Mouse (Mus musculus) forebrain, embryonic 16.5 days (tissue): ENCODE measurements around the gene Slc22a18. TPM values are rescaled to one million over a fixed set of nuclear protein-coding genes. Genes with fewer than 3 reads are reported as not detected.
"Not testable (repeated sequence)": the region's sequence is repeated elsewhere in the genome, so short reads cannot be mapped to it uniquely, and the experiment has no call there.

Experiments used
- ATAC-seq: fragments of 200-750 bp; cut with Nextera tagmentation; 2 replicates; pipeline ENCODE4 v1.8.0; 2017; ENCODE audit warnings: mild to moderate bottlenecking, moderate library complexity
- H3K27ac ChIP-seq: fragments of 300-500 bp; sonication (generic); 2 replicates; pipeline ENCODE4 v1.5.1; 2014; ENCODE audit warnings: low read length, control low read depth
- H3K27me3 ChIP-seq: fragments of 300-500 bp; sonication (generic); replicated peaks from 2 replicates; pipeline ENCODE4 v1.6.1; 2014; ENCODE audit warnings: low read length; ENCODE audit not compliant: control insufficient read depth, insufficient read depth
- H3K36me3 ChIP-seq: fragments of 300-500 bp; sonication (generic); 2 replicates; pipeline ENCODE4 v1.6.1; 2014; ENCODE audit not compliant: control insufficient read depth, insufficient read depth
- H3K4me1 ChIP-seq: fragments of 300-500 bp; sonication (generic); replicated peaks from 2 replicates; pipeline ENCODE4 v1.6.1; 2014; ENCODE audit warnings: low read length; ENCODE audit not compliant: control insufficient read depth, insufficient read depth
- H3K4me2 ChIP-seq: fragments of 300-500 bp; sonication (generic); 2 replicates; pipeline ENCODE4 v1.6.1; 2014; ENCODE audit warnings: mild to moderate bottlenecking, low read length, control low read depth
- H3K4me3 ChIP-seq: fragments of 300-500 bp; sonication (generic); replicated peaks from 2 replicates; pipeline ENCODE4 v1.5.1; 2014; ENCODE audit warnings: mild to moderate bottlenecking, low read length, control low read depth
- H3K9ac ChIP-seq: fragments of 300-500 bp; sonication (generic); replicated peaks from 2 replicates; pipeline ENCODE4 v1.6.1; 2014; ENCODE audit warnings: low read depth, low read length, control low read depth
- H3K9me3 ChIP-seq: fragments of 300-500 bp; sonication (generic); 2 replicates; pipeline ENCODE4 v1.6.1; 2016; ENCODE audit warnings: low read length; ENCODE audit not compliant: control insufficient read depth
- WGBS: fragments of 180-500 bp; shearing (Covaris S2); extraction: QIAGEN DNeasy Blood & Tissue Kit; methylation state at CpG from one replicate; pipeline ENCODE4 v1.1.7; 2014; 5-methylcytosine and 5-hydroxymethylcytosine counted together
- polyA plus RNA-seq: library from polyadenylated mRNA; unstranded; fragments of >200 nt; fragmentation: Nextera tagmentation; extraction: Ambion mirVana; gene quantifications from 2 replicates; pipeline ENCODE4 v1.2.1, GENCODE M21; 2015

Gene Slc22a18
- polyA plus RNA-seq, 1 experiment from 2014 or later, result 0.54 TPM

DNA sequence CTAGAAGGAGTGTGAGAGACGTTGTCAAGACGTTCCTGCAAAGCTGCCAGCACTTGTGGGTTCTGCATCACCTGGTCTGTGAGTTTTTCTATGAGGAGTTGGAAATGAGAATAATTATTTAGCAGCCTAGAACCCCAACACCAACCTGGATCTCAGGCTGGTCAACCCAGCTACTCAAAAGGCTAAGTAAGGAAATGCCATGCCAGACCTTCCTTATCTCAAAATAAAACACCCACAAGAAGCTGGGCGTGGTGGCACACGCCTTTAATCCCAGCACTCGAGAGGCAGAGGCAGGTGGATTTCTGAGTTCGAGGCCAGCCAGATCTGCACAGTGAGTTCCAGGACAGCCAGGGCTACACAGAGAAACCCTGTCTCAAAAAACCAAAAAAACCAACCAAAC is 64.7 kb downstream of the Slc22a18 start:
- H3K36me3 ChIP-seq, result peaks cover 33% of the 10 kb centered on the region
- not testable (repeated sequence) for ATAC-seq, H3K4me3 ChIP-seq, H3K4me1 ChIP-seq, H3K9me3 ChIP-seq, H3K27me3 ChIP-seq, H3K27ac ChIP-seq, H3K4me2 ChIP-seq, H3K9ac ChIP-seq
- 89% methylated on average over 6 of the region's 6 CpGs for WGBS

GRCm38 (mm10) chr7:143538671-143539070 is 65.1 kb downstream of the Slc22a18 start:
- 86% methylated on average over 1 of the region's 1 CpGs for whole genome bisulfite sequencing
- Histone ChIP-seq H3K4me3 (no peak overlapping the region), H3K27ac (no peak overlapping the region), H3K4me1 (no peaks in the 10 kb centered on the region; the same call in 1 of the 2 replicates), H3K27me3 (no peaks in the 10 kb centered on the region), H3K9ac (no peak overlapping the region), H3K36me3 (peaks cover 30% of the 10 kb centered on the region), H3K9me3 (no peaks in the 10 kb centered on the region), H3K4me2 (no peak overlapping the region)
- ATAC-seq, result no peak

- 99% methylated on average over 2 of the region's 2 CpGs for WGBS
- ATAC-seq, result no peak
- Histone ChIP-seq H3K36me3 (no peaks in the 10 kb centered on the region), H3K27ac (no peak overlapping the region), H3K4me2 (no peak overlapping the region), H3K9me3 (no peaks in the 10 kb centered on the region), H3K27me3 (no peaks in the 10 kb centered on the region), H3K9ac (no peak overlapping the region), H3K4me3 (no peak overlapping the region), H3K4me1 (peaks cover 11% of the 10 kb centered on the region)
Measured at GRCm38 (mm10) chr7:143544368-143544767, 70.8 kb downstream of the Slc22a18 start.

DNA sequence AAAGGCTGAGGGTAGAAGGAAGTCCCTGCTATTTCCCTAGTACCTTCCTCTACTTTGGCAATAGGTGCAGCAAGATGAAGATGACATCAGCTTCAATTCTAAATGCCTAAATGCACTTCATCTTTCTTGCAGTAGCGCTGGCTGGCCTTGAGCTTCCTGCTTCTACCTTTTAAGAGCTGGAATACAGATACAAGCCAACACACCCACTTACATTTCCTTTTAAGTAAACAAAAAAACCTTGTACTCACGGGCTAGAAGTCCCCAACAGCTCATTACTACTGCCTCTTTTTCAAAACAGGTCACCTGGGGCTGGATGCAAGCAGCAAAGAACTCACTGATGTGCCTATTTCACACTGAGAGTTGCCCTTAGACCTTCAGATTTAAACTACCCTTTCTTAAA is 73.0 kb downstream of the Slc22a18 start:
- no peak overlapping the region for H3K9ac ChIP-seq
- H3K9me3 ChIP-seq, result no peaks in the 10 kb centered on the region
- no peaks in the 10 kb centered on the region for H3K36me3 ChIP-seq
- no peaks in the 10 kb centered on the region for H3K27me3 ChIP-seq
- no peak overlapping the region for H3K4me3 ChIP-seq
- ATAC-seq, result no peak
- no peak overlapping the region for H3K4me2 ChIP-seq
- peaks cover 17% of the 10 kb centered on the region for H3K4me1 ChIP-seq
- WGBS, result 67% methylated on average over 2 of the region's 2 CpGs
- no peak overlapping the region for H3K27ac ChIP-seq

DNA sequence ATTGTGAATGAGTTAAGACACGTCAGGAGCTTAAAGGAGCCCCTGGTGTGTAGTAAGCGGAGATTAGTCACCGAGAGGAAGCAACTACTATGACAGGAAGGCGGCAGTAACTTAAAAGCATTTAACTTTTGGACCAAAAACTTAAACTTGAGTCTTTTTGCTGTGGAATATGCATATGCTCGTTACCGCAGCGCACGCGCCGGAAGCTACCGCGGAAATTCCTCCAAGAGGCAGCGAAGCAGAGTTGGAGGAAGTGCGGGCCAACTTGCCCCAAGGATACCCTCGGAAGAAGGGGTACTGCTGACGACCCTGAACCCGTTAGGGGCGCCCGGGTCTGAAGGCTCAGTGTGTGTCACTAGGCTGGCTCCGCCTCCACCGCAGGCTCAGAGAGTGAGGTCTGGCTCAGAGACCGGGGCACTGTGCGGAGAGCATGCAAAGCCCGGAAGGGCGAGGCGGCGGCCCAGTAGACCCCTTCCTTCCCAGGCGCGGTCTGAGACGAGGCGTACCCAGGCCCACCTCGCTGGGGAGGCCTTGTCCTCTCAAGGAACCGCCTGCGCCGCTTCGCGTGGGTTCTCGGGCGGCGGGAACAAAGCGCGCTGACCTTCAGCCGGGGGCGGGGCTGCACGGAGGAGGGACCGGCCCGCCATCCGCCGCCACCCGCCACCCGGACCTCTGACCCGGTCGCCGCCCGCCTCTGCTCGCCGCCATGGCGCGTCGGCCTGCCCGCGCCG is 74.9 kb downstream of the Slc22a18 start:
- Histone ChIP-seq H3K4me3 (peak overlapping the region; percentile 77), H3K27me3 (no peaks in the 10 kb centered on the region), H3K4me1 (peaks cover 17% of the 10 kb centered on the region), H3K4me2 (peak overlapping the region; percentile 89), H3K9me3 (no peaks in the 10 kb centered on the region), H3K27ac (peak overlapping the region; percentile 84), H3K36me3 (no peaks in the 10 kb centered on the region), H3K9ac (peak overlapping the region; percentile 76)
- ATAC-seq, result peak; percentile 54
- WGBS, result under 1% methylated on average over 50 of the region's 63 CpGs

Other genes starting within 250 kb of the Slc22a18 start
- 96.6 and 138 TPM in 2 replicates for gene Cdkn1c, start 12.7 kb upstream of the Slc22a18 start, polyA plus RNA-seq
- 0.57 TPM in 1 of 2 replicates, not detected in the other for gene Phlda2, start 29.4 kb downstream of the Slc22a18 start, polyA plus RNA-seq
- gene Nap1l4, start 75.4 kb downstream of the Slc22a18 start, polyA plus RNA-seq, result 361 and 363 TPM in 2 replicates
- 80.5 and 89.3 TPM in 2 replicates for gene Cars, start 126.4 kb downstream of the Slc22a18 start, polyA plus RNA-seq
- gene Tnfrsf26, start 155.0 kb downstream of the Slc22a18 start, polyA plus RNA-seq, result 0.15 TPM in 1 of 2 replicates, not detected in the other
- gene Tnfrsf22, start 175.9 kb downstream of the Slc22a18 start, polyA plus RNA-seq, result 3.9 and 4.0 TPM in 2 replicates
- gene Tnfrsf23, start 212.1 kb downstream of the Slc22a18 start, polyA plus RNA-seq, result 0.61 and 0.76 TPM in 2 replicates